Mouse (Mus musculus) liver, embryonic 16.5 days (tissue): Measurements from ENCODE around the gene Cerkl. TPM values are rescaled to one million over a fixed set of nuclear protein-coding genes. Genes with fewer than 3 reads are reported as not detected.
A peak's percentile ranks its signal among the peaks of the same experiment; 100 is the strongest.

Source experiments
- ATAC-seq: fragments of 200-750 bp; cut with Nextera tagmentation; 2 replicates; pipeline ENCODE4 v1.8.0; 2017; ENCODE audit warnings: low read depth, mild to moderate bottlenecking, moderate number of reproducible peaks, moderate library complexity
- H3K27ac ChIP-seq: fragments of 300-500 bp; sonication (generic); 2 replicates; pipeline ENCODE4 v1.5.1; 2014; ENCODE audit warnings: mild to moderate bottlenecking, low read length
- H3K27me3 ChIP-seq: fragments of 300-500 bp; sonication (generic); 2 replicates; pipeline ENCODE4 v1.6.1; 2014; ENCODE audit warnings: low read depth, low read length, mixed read lengths; ENCODE audit not compliant: control insufficient read depth, insufficient read depth
- H3K36me3 ChIP-seq: fragments of 300-500 bp; sonication (generic); 2 replicates; pipeline ENCODE4 v1.6.1; 2014; ENCODE audit warnings: mild to moderate bottlenecking; ENCODE audit not compliant: control insufficient read depth, insufficient read depth
- H3K4me1 ChIP-seq: fragments of 300-500 bp; sonication (generic); 2 replicates; pipeline ENCODE4 v1.6.1; 2014; ENCODE audit warnings: low read depth, low read length, mixed read lengths; ENCODE audit not compliant: control insufficient read depth
- H3K4me2 ChIP-seq: fragments of 300-500 bp; sonication (generic); 2 replicates; pipeline ENCODE4 v1.6.1; 2014; ENCODE audit warnings: low read depth, low read length, mixed read lengths
- H3K4me3 ChIP-seq: fragments of 300-500 bp; sonication (generic); 2 replicates; pipeline ENCODE4 v1.5.1; 2014; ENCODE audit warnings: low read depth, mild to moderate bottlenecking, low read length
- H3K9ac ChIP-seq: fragments of 300-500 bp; sonication (generic); 2 replicates; pipeline ENCODE4 v1.6.1; 2014; ENCODE audit warnings: low read depth, low read length
- H3K9me3 ChIP-seq: fragments of 300-500 bp; sonication (generic); replicated peaks from 2 replicates; pipeline ENCODE4 v1.6.1; 2016; ENCODE audit warnings: low read length; ENCODE audit not compliant: control insufficient read depth
- WGBS: fragments of 180-500 bp; shearing (Covaris S2); extraction: QIAGEN DNeasy Blood & Tissue Kit; methylation state at CpG from one replicate; pipeline ENCODE4 v1.1.7; 2014; ENCODE audit not compliant: insufficient replicate concordance; 5-methylcytosine and 5-hydroxymethylcytosine counted together
- polyA plus RNA-seq: library from polyadenylated mRNA; unstranded; fragments of >200 nt; fragmentation: Nextera tagmentation; extraction: Ambion mirVana; gene quantifications from 2 replicates; pipeline ENCODE4 v1.2.1, GENCODE M21; 2015

The Cerkl gene
- polyA plus RNA-seq, 1 experiment from 2014 or later: 5.0 TPM

DNA sequence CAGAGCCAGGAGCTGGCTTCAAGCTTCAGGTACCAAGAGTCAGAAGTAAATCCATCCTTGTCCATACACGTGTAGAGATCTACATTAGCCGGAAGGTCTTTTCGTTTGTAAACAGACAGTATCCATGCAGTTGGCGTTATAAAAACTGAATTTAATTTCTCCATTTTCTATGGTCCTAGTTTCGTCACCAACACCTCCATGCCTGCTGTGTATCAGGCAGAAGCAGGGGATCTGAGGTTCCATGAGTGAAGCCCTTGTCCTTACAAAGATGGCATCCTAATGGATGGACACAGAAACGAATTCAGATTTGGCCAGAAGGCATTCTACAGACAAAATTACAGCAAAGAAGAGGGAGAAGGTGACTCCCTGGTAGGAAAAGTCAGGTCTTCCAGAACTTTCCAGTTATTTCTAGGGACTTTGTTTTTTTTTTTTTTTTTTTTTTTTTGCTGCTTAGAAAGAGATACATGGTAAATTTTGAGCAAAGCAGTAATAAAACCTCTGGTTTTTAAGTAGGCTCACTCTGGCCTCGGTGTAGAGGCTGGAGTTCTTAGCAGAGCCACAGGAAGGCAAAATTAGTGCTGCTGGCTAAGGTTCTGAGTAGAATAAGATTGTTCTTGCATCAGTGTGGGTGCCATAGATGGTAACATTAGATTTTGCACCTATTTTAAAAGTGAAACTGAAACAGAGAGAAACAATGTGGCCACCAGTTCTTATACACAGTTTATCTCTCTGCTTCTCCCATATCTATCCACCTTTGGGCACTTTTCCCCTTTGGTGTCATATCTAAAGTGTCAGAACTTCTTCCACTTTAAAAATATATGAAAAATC, 85.0 kb downstream of the Cerkl start:
- no peaks in the 10 kb centered on the region for H3K36me3 ChIP-seq
- H3K27me3 ChIP-seq: no peaks in the 10 kb centered on the region
- ATAC-seq: no peak
- H3K9me3 ChIP-seq: no peaks in the 10 kb centered on the region
- H3K4me3 ChIP-seq: no peak overlapping the region
- no peaks in the 10 kb centered on the region; the same call in 1 of the 2 replicates for H3K4me1 ChIP-seq
- no peak overlapping the region for H3K4me2 ChIP-seq
- WGBS: 67% methylated on average over 7 of the region's 7 CpGs
- H3K27ac ChIP-seq: no peak overlapping the region
- no peak overlapping the region for H3K9ac ChIP-seq

DNA sequence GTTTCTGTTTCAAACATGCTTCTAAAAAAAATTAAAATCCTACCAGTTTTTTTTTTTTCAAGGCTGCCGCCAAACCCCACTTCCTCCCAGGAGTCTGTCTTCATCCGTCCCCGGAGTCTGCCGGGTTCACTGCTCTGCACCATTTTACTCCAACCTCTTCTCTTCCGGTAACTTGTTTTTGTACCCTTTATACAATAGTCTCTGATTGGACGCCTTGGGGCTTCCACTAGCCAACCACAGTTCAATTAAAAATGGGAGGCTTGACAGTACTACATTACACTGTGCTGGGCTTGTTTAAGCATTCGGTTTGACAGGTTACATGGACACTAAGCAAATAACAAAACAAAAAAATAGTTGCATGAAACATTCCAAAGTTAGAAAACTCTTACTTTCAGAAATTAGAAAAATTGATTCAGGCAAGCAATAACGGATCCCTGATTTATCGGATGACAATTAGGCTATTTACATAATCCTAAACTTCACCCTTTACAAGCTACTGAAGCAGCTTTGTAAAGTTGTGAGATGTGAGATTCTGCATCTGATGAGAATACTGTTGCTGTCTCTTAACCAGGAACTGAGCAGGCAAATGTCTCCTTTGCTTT, 85.8 kb downstream of the Cerkl start:
- Histone ChIP-seq H3K36me3 (no peaks in the 10 kb centered on the region), H3K9ac (no peak overlapping the region), H3K4me2 (no peak overlapping the region), H3K27ac (no peak overlapping the region), H3K4me1 (no peaks in the 10 kb centered on the region; the same call in 1 of the 2 replicates), H3K27me3 (no peaks in the 10 kb centered on the region), H3K9me3 (no peaks in the 10 kb centered on the region), H3K4me3 (no peak overlapping the region)
- ATAC-seq: no peak
- WGBS: 59% methylated on average over 9 of the region's 9 CpGs

GRCm38 (mm10) chr2:79369905-79370304, 86.7 kb downstream of the Cerkl start:
- 79% methylated on average over 4 of the region's 4 CpGs for WGBS
- H3K27me3 ChIP-seq: no peaks in the 10 kb centered on the region
- H3K4me1 ChIP-seq: no peaks in the 10 kb centered on the region; the same call in 1 of the 2 replicates
- ATAC-seq: no peak
- H3K4me2 ChIP-seq: no peak overlapping the region
- H3K9ac ChIP-seq: no peak overlapping the region
- no peaks in the 10 kb centered on the region for H3K36me3 ChIP-seq
- no peaks in the 10 kb centered on the region for H3K9me3 ChIP-seq
- H3K27ac ChIP-seq: no peak overlapping the region
- H3K4me3 ChIP-seq: no peak overlapping the region; the same call in 1 of the 2 replicates

GRCm38 (mm10) chr2:79369061-79369524, 87.5 kb downstream of the Cerkl start:
- H3K36me3 ChIP-seq: no peaks in the 10 kb centered on the region
- 0 out of 2 replicates have a peak overlapping the region, but pooled peaks have one; percentile 9 for H3K27ac ChIP-seq

GRCm38 (mm10) chr2:79368661-79369060, 87.9 kb downstream of the Cerkl start:
- Histone ChIP-seq H3K4me1 (no peaks in the 10 kb centered on the region; the same call in 1 of the 2 replicates), H3K9me3 (no peaks in the 10 kb centered on the region), H3K27ac (peak overlapping the region; percentile 9; the same call in 1 of the 2 replicates), H3K4me3 (no peak overlapping the region), H3K9ac (no peak overlapping the region), H3K27me3 (no peaks in the 10 kb centered on the region), H3K4me2 (no peak overlapping the region), H3K36me3 (no peaks in the 10 kb centered on the region)
- 77% methylated on average over 12 of the region's 12 CpGs for WGBS
- ATAC-seq: no peak; the same call in 1 of the 2 replicates

More at GRCm38 (mm10) chr2:79369061-79369524, 87.5 kb downstream of the Cerkl start:
- no peaks in the 10 kb centered on the region for H3K9me3 ChIP-seq
- no peak overlapping the region for H3K4me3 ChIP-seq
- H3K4me1 ChIP-seq: no peaks in the 10 kb centered on the region; the same call in 1 of the 2 replicates
- no peak overlapping the region for H3K9ac ChIP-seq
- H3K27me3 ChIP-seq: no peaks in the 10 kb centered on the region
- no peak overlapping the region for H3K4me2 ChIP-seq
- peak; percentile 91 for ATAC-seq
- 70% methylated on average over 7 of the region's 7 CpGs for WGBS

DNA sequence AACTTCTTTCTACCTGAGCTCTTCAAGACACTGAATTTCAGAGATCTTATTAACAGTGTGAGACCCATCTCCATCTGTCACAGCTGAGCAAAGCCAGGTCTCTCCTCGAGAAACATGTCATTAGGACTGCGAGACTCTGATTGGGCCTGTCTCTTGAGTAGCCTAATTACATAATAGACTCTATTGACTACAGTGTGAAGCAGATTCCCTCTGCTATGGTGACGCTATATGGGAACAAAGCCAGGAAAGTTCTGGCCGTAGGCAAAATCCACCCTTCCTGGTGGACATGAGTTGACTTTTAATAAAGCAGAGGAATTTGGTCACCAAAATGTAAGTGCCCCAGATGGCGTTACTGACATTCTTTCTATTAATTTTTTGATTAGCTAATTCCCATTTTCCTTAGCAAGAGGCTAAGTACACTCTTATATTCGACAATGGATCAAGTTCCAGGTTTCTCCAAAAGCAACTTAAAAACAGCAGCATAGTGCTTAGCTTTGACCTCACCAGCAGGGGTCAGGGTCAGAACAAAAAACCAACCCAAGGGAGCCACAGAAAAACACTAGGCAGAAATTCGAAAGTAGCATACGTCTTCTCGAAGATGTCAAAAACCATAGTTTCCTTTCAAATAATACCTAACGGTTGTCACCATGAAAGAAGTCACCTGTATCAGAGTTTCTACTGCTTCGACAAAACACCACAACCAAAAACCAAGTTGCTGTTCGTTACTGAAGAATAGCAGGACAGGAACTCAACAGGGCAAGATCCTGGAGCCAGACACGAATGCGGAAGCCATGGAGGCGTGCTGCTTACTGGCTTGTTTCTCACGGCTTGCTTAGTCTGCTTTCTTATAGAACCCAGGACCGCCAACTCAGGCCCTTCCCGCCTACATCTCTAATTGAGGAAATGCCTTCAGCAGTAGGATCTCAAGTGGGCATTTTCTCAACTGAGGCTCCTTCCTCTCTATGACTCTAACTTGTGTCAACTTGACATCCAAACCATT, 88.8 kb downstream of the Cerkl start:
- Histone ChIP-seq H3K9ac (no peak overlapping the region), H3K4me1 (no peaks in the 10 kb centered on the region; the same call in 1 of the 2 replicates), H3K27me3 (no peaks in the 10 kb centered on the region), H3K4me3 (no peak overlapping the region), H3K27ac (no peak overlapping the region), H3K4me2 (no peak overlapping the region), H3K9me3 (no peaks in the 10 kb centered on the region), H3K36me3 (no peaks in the 10 kb centered on the region)
- 52% methylated on average over 18 of the region's 18 CpGs for WGBS
- no peak for ATAC-seq

GRCm38 (mm10) chr2:79363920-79364319, 92.7 kb downstream of the Cerkl start:
- Histone ChIP-seq H3K27me3 (no peaks in the 10 kb centered on the region), H3K36me3 (no peaks in the 10 kb centered on the region), H3K4me1 (no peaks in the 10 kb centered on the region), H3K9ac (no peak overlapping the region), H3K9me3 (no peaks in the 10 kb centered on the region), H3K4me2 (no peak overlapping the region), H3K4me3 (no peak overlapping the region), H3K27ac (no peak overlapping the region)
- 54% methylated on average over 6 of the region's 6 CpGs for WGBS
- ATAC-seq: no peak

- H3K27me3 ChIP-seq: no peaks in the 10 kb centered on the region
- ATAC-seq: no peak
- H3K4me1 ChIP-seq: no peaks in the 10 kb centered on the region
- no peak overlapping the region for H3K27ac ChIP-seq
- no peaks in the 10 kb centered on the region for H3K36me3 ChIP-seq
- 58% methylated on average over 6 of the region's 6 CpGs for WGBS
- H3K9ac ChIP-seq: no peak overlapping the region
- no peaks in the 10 kb centered on the region for H3K9me3 ChIP-seq
- no peak overlapping the region for H3K4me2 ChIP-seq
- H3K4me3 ChIP-seq: no peak overlapping the region
Measured at GRCm38 (mm10) chr2:79362029-79362428, 94.6 kb downstream of the Cerkl start.
